Mouse (Mus musculus): ENCODE data around the gene Slc27a2.
"Not testable (repeated sequence)": the region's sequence is repeated elsewhere in the genome, so short reads cannot be mapped to it uniquely, and the experiment has no call there.

Slc27a2 gene

DNA sequence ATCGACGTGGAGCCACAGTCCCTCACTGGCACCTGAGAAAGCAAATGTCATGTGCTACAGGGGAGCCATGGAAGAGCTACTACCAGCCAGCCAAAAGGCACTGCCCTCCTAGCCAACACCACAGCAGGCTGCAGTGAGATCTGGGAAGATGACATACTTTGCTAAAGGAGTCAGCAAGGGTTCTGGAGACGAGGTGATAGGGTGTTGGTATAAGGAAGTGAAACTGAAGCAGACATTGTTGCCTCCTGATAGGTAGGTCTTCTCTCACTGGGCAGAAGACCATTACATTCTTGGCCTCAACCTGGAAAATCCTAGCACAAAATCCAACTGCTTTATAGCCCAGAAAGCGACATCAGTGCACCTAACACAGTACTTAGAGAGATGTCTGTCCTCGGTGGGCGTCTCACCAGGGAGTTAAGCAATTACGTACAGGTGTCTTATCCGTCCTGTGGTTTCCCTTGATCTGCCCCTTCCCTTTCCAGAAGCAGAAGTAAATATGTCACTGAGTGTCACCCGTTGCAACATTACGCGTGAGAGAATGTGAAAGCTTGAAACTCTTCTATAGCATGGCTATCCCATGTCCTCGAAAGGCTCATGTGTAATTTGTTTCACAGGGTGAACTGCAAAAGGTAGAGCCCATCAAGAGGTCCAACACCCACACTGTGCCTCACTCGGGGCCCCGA lies 49.9 kb downstream of the Slc27a2 start:
- DNase-seq (ENCODE audit: low read depth, low spot score), result peak; percentile 84

DNA sequence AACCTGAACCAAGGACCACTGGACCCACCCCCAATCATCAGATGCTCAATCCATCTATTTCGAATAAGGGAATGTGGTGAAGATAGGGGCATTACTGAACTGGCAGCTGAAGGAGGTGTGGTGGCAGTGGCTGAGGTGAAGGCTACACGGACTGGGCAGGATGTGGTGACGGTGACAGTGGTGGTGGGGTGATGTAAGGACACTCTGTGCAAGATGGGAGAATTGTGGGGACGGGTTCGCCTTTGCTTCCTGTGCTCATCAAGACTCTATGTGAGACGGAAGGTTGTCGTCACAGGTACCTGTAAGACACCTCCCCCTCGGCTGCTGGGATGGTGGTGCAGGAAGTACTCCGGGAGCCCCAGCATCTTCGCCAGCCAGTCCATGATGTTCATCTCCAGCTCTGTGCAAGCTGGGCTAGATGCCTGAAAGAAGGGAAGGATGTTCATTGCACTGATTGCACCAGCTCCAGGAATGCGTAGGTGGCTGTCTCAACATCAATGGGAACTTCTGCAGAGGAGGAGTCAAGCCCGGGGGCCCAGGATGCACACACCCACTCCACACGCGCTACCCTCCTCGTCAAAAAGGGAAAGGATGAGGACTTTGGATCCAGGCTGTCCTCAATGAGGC lies 54.0 kb downstream of the Slc27a2 start:
- no peak for DNase-seq (ENCODE audit: low read depth, low spot score)

DNA sequence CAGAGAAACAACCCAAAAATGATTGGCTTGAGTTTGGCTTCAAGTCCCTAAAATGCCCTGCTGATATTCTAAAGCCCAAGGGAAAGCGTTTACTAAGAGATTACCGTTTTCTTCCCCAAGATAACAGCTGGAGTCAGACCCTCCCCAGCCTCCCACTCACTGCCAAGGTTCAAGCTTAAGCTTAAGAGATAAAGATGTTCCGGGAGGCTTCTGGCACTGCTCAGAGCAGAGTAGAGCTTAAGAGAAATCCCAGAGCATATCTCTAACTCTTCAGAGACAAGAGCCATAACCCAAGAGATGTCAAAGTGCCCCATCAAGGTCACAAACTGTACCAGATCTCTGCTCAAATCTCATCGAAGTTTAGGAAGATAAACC lies 54.5 kb downstream of the Slc27a2 start:
- DNase-seq (ENCODE audit: low read depth, low spot score), result no peak

DNA sequence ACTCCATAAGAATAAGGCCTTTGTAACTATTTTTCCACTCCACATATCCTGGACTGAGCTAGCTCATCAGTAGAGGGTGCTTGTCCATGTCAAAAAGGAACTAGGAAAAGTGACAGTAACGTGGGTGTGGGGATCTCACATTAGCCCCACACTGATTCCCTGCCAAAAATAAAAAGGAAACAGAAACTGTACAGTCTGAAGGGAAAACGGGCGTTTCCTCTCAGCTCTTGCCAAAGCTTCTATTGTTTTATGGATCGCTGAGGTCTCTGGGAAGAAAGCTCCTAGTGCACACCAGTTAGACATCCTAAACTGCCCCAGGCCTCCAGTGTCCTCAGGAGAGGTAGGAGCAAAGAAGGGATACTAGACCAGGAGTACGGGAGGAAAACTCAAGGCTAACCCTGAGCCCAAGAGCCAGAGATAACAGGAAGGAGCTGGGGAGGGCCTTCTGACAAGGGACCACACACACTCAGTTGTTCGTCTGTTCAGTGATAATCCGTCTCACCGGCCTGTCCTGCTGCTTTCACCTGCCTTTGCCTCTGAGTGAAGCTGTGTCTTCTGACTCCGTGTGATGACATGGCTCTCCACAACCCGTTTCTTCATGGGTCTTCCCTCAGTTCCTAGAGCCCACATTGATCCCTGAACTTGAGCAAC lies 55.5 kb downstream of the Slc27a2 start:
- DNase-seq (ENCODE audit: low read depth, low spot score), result no peak

DNA sequence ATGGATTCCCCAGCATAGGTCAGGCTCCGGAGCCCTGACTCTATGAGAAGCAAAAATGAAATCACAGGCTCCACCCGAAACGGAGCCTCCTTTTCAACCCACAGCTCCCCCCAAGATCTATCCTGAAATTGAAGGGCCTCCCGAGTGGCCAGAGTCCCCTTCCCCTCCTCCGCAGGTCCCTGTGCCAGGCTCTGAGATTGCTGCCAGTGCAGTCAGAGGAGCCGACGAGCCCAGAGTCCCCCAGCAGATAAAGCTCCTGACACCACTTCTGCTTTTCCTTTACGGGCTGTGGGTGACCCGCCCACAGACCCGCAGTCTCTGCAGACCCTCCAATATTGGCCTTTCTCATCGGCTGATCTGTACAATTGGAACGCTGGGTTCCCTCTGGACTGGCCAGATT lies 57.4 kb downstream of the Slc27a2 start:
- not testable (repeated sequence) for DNase-seq (ENCODE audit: low read depth, low spot score)

DNA sequence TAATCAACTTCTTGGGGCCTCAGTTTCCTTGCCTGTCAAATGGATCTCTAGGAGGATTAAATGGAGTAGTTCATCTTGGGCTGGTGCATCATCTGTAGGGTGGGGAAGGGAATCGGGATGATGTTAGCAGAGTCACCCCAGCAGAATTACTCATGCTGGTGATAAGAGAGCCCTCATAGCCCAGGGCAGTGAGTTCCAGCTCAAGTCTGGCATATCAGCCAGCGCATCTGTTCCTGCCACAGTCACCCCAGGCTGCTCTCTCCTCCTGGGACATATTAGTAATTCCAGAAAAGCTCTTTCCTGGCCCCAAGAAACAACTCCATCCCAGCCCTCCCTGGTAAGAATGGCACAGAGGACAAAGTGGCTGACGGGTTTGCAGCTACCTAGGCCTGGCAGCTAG lies 63.1 kb downstream of the Slc27a2 start:
- no peak for DNase-seq (ENCODE audit: low read depth, low spot score)

DNA sequence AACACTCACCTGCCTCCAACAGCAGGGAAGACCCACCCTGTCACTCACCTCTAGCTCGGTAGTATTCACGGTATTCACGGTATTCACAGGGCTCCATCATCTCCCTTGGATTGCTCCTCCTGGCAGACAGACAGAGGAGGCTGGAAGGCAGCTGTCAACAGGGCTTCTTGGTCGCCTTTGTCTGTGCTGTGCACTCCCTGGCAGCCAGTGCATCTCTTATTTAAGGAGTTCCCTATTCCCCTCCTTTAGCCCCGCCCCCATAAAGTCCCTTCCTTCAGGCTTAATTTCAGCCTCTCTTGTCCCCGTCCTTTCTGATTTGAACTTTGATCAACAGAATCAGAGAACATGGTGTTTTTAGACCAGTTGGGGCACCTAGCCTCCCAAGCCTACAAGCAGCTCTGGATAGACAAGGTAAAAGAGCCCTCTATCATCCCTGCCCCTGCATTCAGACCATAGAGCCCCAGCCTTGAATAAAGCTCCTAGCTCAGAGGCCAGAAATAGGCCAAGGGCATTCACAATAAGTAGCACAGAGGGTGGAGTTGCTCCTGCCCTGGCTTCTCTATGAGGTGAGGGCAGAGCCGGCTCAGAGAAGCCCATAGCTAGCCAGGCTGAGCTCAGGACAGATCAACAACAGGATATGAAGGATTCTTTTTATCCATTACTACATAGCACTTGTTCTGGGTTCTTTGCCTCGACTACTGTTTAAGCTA lies 66.4 kb downstream of the Slc27a2 start:
- no peak for DNase-seq (ENCODE audit: low read depth, low spot score)

DNA sequence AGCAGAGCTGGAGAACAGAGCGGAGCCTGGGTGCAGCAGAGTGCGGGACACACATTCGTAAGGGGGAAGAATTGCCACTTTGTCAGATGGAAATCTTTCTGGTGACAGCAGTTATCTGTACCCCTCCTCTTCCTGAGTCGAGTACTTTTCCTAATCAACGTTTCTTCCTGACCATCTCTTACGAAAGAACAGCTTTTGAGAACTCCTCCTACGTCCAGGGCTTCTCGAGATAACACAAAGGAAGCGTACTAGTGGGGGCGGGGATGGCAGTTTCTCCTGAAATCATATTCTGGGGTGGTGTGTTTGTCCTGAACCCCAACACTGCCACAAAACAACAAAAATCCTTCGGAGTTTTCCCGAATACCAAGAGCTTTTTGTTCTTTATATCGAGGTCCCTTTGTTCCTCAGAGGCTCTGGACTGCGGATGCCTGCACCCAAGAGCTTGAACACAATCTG lies 67.1 kb downstream of the Slc27a2 start, which contains the start of gene Hdc:
Gene Hdc (minus strand): TSS at position 51 of the 456 bp plus-strand sequence.
- no peak for DNase-seq (ENCODE audit: low read depth, low spot score)

DNA sequence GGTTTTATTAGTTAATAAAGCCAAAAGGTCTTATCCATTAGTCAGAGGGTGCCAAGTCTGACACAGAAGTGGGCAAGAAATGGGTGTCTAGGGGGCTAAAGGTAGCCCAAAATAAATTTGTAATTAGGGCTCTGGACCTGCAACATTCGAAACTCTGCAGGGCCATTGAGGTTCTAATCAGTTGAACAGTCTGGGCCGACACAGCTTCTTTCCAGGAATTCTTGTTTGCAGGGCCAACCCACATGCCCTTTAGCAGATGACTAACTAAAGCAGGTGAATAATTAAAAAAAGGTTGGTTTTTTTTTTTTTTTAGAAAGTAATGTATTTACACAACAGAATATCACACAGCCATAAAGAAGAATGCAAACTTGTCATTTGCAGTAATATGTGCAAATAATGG lies 70.2 kb downstream of the Slc27a2 start:
- no peak for DNase-seq (ENCODE audit: low read depth, low spot score)

DNA sequence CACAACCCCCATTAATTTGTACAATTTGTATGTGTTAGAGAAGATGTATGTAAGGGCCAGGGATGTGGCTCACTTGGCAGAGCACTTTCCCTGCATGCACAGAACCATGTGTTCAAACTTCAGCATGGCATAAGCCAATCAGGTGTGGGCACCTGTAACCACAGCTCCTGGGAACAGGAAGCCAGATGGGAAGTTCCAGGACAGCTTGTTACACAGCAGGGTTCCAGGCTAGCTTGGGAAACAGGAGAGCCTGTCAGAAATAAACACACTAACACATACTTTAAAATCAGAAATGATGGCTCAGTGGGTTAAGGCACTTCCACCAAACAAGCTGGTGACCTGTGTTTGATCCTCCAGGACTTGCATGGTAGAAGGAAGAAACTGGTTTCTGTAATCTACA lies 70.9 kb downstream of the Slc27a2 start:
- no peak for DNase-seq (ENCODE audit: low read depth, low spot score)

DNA sequence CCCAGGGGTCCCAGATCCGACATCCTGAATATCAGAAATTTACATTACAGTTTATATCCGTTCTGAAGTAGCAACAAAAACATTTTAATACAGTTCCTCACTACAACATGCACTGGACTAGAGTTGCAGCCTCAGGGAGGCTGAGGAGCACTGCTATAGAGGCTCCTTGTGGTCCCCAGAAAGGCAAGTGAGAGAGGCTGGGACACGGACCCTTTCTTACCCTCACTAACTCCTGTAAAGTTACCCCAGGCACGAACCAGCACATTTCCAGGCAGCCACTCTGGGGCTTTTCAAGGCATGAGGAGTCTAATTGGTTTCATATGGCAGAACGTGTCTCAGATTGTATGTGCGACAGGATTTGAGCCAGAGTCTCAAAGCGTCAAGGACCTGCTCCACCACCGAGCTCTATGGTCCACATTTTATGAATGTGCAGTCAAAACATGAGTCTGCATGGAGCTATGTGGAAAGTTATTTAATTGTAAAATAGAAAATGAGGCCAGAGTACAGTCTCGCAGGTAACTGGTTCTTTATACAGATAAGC lies 76.3 kb downstream of the Slc27a2 start:
- DNase-seq (ENCODE audit: low read depth, low spot score), result no peak

DNA sequence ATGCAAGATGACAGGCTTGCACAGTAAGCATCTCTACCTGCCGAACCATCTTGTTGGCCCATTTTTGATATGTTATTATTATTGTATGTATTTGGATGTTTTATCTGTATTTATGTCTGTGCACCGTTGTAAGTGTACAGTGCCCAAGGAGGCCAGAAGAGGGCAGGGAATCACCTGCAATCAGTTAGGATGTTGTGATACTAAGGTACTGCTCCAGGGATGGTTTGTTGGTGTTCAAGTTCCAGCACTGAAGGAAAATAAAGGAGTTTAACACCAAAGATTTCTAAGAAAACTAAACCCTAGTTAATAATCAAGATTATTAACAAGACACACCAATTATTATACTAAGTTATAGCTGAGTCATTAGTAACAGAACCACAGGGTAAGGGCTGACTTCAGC lies 81.0 kb downstream of the Slc27a2 start:
- DNase-seq (ENCODE audit: low read depth, low spot score), result no peak

DNA sequence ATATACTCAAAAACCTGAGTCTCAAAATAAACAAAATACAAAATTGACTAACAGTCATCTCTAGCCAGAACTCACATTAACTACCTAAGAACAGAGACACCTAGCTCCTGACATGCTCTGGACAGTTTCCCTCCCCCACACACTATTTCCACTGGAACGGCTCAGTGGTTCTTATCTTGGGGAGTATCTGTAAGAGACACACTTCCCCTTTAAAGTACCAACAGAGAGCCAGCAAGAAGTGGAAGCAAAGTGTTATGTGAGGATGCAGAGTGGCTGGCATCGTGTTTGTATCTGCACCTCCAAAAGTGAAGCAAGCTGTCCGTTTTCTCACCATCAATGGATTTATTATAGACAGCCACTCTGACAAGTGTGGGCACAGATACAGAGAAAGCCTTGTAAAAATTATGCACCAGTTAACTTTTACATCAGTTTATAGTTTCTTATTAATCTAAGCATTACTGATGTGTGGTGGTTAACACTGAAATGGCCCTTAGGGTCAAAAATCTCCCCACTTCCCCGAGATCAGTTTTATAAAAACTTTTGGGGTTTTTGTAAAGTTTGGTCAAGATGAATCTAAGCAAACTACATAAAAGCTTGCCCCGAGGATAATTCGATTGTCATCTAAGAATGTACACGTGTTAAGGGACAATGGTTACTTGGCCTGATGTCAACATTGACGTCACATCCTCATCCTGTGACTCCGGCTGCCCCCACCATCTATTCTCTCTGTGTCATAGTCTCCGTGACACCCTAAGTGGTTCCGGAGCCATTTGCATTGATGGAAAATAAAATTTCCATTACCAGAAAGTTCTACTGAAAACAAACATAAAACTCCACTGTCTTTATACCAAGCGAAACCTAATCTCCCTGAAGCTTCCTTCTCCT lies 84.0 kb downstream of the Slc27a2 start:
- peak; percentile 45 for DNase-seq (ENCODE audit: low read depth, low spot score)

Data from A20 (cell line).